10 mouse cellular contexts compared by ENCODE assay signal in the genomic region with DNA sequence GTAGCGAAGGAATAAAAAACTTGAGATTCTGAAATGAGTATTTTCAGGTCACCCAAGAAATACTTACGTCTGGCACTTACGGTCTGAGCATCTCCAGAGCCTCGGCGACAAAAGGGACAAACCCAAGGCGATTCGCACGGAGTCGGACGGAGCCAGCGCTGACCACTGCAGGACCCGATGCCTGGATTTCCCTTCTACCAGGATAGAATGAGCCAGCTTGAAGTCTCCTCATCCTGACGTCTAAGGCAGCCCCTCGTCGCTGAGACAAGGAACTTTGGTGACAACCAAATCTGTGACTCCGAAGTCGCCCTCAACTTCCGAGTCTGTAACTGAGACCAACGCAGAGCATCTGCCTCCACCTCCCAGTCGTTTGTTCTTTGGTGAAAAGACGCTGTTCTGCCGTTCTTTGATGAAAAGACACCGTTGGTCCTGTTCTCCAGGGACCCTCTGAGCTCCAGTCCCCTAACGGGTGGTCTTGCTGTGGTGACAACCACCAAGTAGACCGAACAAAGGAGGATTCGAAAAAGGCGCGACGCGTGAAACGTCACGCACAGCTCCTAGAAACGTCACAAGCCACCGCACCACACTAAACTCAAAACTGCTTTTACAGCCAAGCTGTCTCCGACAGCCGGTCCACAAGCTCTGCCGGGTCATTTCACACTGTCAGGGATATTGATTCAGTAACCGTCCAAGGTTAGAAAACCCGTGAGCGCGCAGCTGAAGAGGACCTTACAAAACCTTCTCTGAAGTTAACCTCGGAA. TPM values are rescaled to one million over a fixed set of nuclear protein-coding genes. Genes with fewer than 3 reads are reported as not detected.
A peak's percentile ranks its signal among the peaks of the same experiment; 100 is the strongest.
DNase-seq lines count a peak whose midpoint lies in the region; ATAC-seq and TF ChIP-seq lines count a peak whose summit lies in the region.
"Had no signal": no experiment of that assay in that cellular context is flagged by ENCODE, and none has a peak within 500 bp of the region (broad histone marks: within the 10 kb centered on the region; RNA-seq: fewer than 3 reads in every experiment).

No protein-coding gene starts in this region.

- no peak overlapping the region for H3K27ac ChIP-seq in kidney, embryonic 15.5 days
- H3K27ac ChIP-seq in intestine, embryonic 14.5 days (ENCODE audit: low read depth), result no peak overlapping the region

- H3K79me2 ChIP-seq in myocyte (ENCODE audit: control insufficient read depth, insufficient read depth), result no peaks in the 10 kb centered on the region

- H3K4me2 ChIP-seq in kidney, embryonic 15.5 days, result peak overlapping the region; percentile 58
- peak overlapping the region; percentile 66 for H3K4me2 ChIP-seq in intestine, embryonic 14.5 days (ENCODE audit: low read length)
- H3K4me2 ChIP-seq in myocyte (ENCODE audit: low read depth), result peak overlapping the region; percentile 75

- peaks cover 91% of the 10 kb centered on the region for H3K27me3 ChIP-seq in kidney, embryonic 15.5 days
- H3K27me3 ChIP-seq in intestine, embryonic 14.5 days (replicated peaks; ENCODE audit: control insufficient read depth, insufficient read depth, low read length), result peaks cover 76% of the 10 kb centered on the region
- H3K27me3 ChIP-seq in myocyte (ENCODE audit: control insufficient read depth, insufficient read depth, insufficient read length), result no peaks in the 10 kb centered on the region
- H3K27me3 ChIP-seq: Patski had no signal

- no peak for DNase-seq in kidney, postnatal 14 days
- DNase-seq in embryo, embryonic 9.5 days (ENCODE audit: extremely low spot score), result peak; percentile 70
- peak; percentile 71 for DNase-seq in intestine, embryonic 14.5 days (ENCODE audit: low spot score)
- no peak for DNase-seq in ovary, postnatal 14 days (ENCODE audit: low spot score)
- no peak for DNase-seq in spleen, postnatal 10 days (ENCODE audit: low spot score in 2 of 2)
- DNase-seq in cerebellum, postnatal 36 days, result no peak
- DNase-seq: kidney, adult 2 months had no signal

- H3K36me3 ChIP-seq in kidney, embryonic 15.5 days, result no peaks in the 10 kb centered on the region
- no peaks in the 10 kb centered on the region for H3K36me3 ChIP-seq in intestine, embryonic 14.5 days (ENCODE audit: control insufficient read depth, insufficient read depth, low read length)
- H3K36me3 ChIP-seq in myocyte (ENCODE audit: control insufficient read depth, insufficient read depth), result no peaks in the 10 kb centered on the region

- 1% methylated on average over 42 of the region's 42 CpGs for WGBS in kidney, embryonic 15.5 days
- 2% methylated on average over 42 of the region's 42 CpGs for WGBS in intestine, embryonic 14.5 days

- H3K4me3 ChIP-seq in kidney, embryonic 15.5 days (replicated peaks), result peak overlapping the region; percentile 40
- H3K4me3 ChIP-seq in intestine, embryonic 14.5 days (ENCODE audit: low read depth, low read length), result peak overlapping the region; percentile 36
- peak overlapping the region; percentile 24 for H3K4me3 ChIP-seq in myocyte

- H3K9ac ChIP-seq in kidney, embryonic 15.5 days, result no peak overlapping the region
- H3K9ac ChIP-seq in intestine, embryonic 14.5 days (ENCODE audit: low read length), result peak overlapping the region; percentile 8; the same call in 1 of the 2 replicates

- TF ChIP-seq POLR2A in myocyte (IDR thresholded peaks at IDR 0.05; ENCODE audit: insufficient read length, low read depth), result no peak

- H3K9me3 ChIP-seq in kidney, embryonic 15.5 days (replicated peaks), result no peaks in the 10 kb centered on the region
- H3K9me3 ChIP-seq in intestine, embryonic 14.5 days (ENCODE audit: control insufficient read depth, low read length), result no peaks in the 10 kb centered on the region

- no peak for ATAC-seq in kidney, embryonic 15.5 days (replicated peaks; ENCODE audit: low FRiP score)
- ATAC-seq in intestine, embryonic 14.5 days (replicated peaks; ENCODE audit: low FRiP score, low TSS enrichment, low read depth), result no peak; the same call in 1 of the 2 replicates
- ATAC-seq: Patski had no signal

- no peak overlapping the region for H3ac ChIP-seq in myocyte (ENCODE audit: control insufficient read depth, insufficient read length)

- H3K4me1 ChIP-seq in kidney, embryonic 15.5 days, result peaks cover 23% of the 10 kb centered on the region
- no peaks in the 10 kb centered on the region; the same call in 1 of the 2 replicates for H3K4me1 ChIP-seq in intestine, embryonic 14.5 days (replicated peaks; ENCODE audit: control insufficient read depth, insufficient read depth, low read length)

TF ChIP-seq in myocyte, 11 proteins besides CTCF, POLR2A, EP300 and RAD21:
- TF ChIP-seq POLR2AphosphoS2 (IDR thresholded peaks at IDR 0.05; ENCODE audit: insufficient read length, low read depth), result no peak
- no peak for TF ChIP-seq MAX (IDR thresholded peaks at IDR 0.05; ENCODE audit: low read depth)
- TF ChIP-seq E2F4 (IDR thresholded peaks at IDR 0.05; ENCODE audit: insufficient read depth), result peak; percentile 23
- TF ChIP-seq REST (IDR thresholded peaks at IDR 0.05; ENCODE audit: insufficient read depth, insufficient read length), result no peak
TF ChIP-seq in myocyte: peak in this region for 1.

RNA-seq across cellular contexts. Expression of gene Zfp322a, which starts 55.9 kb away (rescaled TPM):
- 48.8 and 48.9 TPM in 2 replicates for polyA plus RNA-seq in kidney, embryonic 15.5 days (2015; fragmentation: Nextera tagmentation; extraction: Ambion mirVana)
- 39.5 and 49.8 TPM in 2 replicates for polyA plus RNA-seq in intestine, embryonic 14.5 days (2014; fragmentation: Nextera tagmentation; extraction: Ambion mirVana)
- polyA plus RNA-seq in myocyte (2012; fragmentation: generic; extraction: Trizol), result 4.3 TPM

Comparison
In these comparisons a context has a peak if more than half of its experiments do, and no peak if none do; other contexts are left out.
1. DNase-seq: peak in embryo, embryonic 9.5 days (single experiment) and intestine, embryonic 14.5 days (single experiment); none in kidney, postnatal 14 days (single experiment), ovary, postnatal 14 days (single experiment), spleen, postnatal 10 days (0 of 2) and cerebellum, postnatal 36 days (0 of 2).
2. Peak in every context shown above with its lines, with median percentiles within 50 percentile points of each other: H3K4me2 ChIP-seq and H3K4me3 ChIP-seq.